Mouse (Mus musculus) kidney, adult 2 months (tissue): ENCODE results near the gene Ccdc17.

ENCODE experiments used
- CTCF ChIP-seq: fragments of 200-500 bp; conservative IDR thresholded peaks from 2 replicates; pipeline ENCODE4 v1.5.1; 2011; ENCODE audit warnings: low read depth, mild to moderate bottlenecking, control low read depth, low read length, moderate library complexity, mixed read lengths; ENCODE audit not compliant: insufficient read depth, insufficient read length
- POLR2A ChIP-seq: fragments of 200-500 bp; IDR thresholded peaks from one replicate; pipeline ENCODE4 v1.6.1; 2011; ENCODE audit warnings: low read depth, low read length, control low read depth

GRCm38 (mm10) chr4:116627722-116628662 lies 31.5 kb downstream of the Ccdc17 start, which contains the start of gene Nasp:
- TF ChIP-seq POLR2A, result no peak
- no peak for TF ChIP-seq CTCF
